Mouse (Mus musculus): ENCODE results near the gene Fbxw7.

Fbxw7 gene

DNA sequence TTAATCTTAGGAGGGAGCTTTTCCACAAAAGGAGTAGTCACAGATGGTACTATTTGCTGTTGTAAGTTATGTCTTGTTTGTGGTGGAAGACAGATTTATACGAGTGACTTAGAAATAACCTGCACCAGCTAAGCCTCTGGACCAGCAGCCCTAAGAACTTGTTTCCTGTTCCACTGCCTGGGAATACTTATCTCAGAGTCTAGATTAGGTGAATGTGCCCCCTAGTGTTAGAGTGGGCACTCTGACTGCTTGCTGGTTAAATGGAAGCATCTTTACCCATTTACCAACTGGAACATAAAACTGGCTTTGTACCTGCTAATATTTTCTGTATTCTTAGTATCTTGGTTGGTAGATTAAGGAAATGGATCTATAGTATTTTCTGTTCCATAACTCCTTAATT, 74.6 kb downstream of the Fbxw7 start:
- peak in 1 of 2 experiments; percentile 11 for DNase-seq (ENCODE audit: low read depth in 2 of 2, low spot score in 2 of 2)

DNA sequence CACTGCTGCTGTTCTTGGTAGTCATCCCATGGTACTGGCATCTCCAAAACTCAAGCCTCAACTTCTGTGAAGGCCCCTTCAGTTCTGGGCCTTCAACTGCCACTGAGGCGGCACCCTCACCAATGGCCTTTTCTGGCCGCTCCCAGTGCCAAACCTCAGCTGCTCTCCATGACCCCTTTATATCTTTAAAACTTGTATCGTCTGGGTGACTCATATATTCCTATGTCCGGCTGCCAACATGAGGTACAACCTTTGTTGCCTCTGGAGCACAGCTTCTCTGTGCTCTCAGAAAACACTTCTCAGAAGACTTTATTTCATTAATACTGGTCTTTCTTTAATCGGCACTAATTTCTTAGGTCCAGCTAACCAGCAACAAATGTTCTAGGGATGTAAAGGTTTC, 75.9 kb downstream of the Fbxw7 start:
- no peak for DNase-seq (ENCODE audit: low read depth in 2 of 2, low spot score in 2 of 2)

DNA sequence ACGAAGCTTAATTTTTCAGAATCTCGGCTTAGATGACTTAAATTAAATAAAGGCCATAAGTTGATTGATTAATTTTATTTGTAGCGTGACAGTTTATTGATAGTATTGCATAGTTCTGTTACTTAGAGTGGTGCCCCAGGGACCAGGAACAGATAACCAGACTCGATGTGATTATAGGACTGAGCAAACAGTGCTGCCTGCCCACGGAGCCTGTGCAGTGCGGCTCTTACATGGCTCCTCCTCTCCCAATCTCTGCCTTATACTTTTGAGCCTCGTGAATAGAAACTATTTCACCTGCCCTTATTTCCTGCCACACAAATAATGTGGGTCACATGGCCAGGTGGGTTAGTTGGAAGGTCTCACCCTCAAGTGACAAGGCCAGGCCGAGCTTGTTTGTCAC, 82.9 kb downstream of the Fbxw7 start:
- DNase-seq (ENCODE audit: low read depth in 2 of 2, low spot score in 2 of 2), result no peak

DNA sequence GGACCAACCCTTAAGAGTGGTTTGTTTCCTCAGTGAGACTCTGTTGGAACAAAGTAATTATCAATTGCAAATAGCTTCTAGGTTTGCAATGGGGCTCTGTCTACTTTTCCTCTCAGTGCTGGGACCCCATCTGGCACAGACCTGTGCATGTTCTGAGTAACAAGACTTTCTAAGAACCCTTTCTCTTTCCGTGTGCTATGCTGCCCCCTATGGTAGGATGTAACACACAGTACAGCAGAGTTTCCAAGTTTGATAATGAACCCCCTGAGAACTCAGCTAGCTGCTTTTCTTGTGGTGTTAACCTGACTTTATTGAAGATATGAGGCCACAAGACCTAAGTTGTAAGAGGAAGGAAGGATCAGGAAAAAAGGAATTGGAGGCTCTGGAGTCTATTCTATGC, 91.5 kb downstream of the Fbxw7 start:
- DNase-seq (ENCODE audit: low read depth in 2 of 2, low spot score in 2 of 2), result peak; percentile 2 to 23

DNA sequence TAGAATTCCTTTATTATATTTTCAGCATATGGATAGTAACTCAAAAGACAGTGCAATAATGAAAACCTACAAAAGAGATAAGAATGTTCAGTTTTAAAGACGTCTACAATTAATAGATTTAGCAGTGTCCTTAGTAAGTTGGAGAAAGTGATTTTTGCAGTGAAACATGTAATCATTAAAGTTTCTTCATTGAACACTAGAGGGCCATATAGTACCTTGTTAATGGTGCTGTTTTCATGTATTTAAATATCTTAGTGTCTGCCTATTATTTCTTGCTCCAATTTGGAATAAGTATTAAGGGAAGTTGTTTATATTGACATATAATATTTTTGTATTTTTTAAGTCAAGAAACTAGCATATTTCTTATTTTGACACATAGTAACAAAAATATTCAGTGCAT, 99.2 kb downstream of the Fbxw7 start:
- no peak for DNase-seq (ENCODE audit: low read depth in 2 of 2, low spot score in 2 of 2)

DNA sequence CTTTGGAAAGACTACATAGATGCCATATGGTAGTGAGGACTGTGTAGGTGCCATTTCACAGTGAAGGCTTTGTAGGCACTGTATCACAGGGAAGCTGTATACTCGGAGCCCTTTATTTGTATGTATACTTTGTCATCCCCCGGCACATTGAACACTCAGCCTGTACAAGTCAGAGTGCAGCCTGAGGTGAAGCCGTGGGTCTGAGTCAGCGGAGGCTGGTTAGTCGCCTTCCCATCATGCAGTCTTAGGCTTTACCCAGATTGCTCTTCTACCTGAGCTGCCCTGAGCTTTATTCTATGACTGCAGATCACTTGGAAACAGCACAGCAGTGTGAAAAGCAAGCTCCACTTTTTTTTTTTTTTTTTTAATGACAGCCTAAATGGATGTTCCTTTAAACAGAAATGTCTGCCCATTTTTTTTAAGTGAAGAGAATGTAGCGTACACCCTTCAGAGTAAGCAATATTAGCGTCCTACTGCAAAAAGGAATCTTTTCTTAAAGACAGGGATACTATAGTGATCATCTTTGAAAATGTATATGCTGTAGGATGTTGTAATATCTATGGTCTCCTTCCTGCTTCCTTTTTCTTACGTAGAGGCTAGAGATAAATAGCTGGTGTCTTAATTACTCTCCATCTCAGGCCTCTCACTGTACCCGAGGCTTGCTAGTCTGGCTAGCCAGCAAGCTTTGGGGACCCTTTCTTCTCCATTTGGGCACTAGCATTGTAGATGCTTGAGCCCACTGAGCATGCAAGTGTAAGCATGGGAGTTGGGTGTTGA, 103.0 kb downstream of the Fbxw7 start:
- no peak for DNase-seq (ENCODE audit: low read depth in 2 of 2, low spot score in 2 of 2)

DNA sequence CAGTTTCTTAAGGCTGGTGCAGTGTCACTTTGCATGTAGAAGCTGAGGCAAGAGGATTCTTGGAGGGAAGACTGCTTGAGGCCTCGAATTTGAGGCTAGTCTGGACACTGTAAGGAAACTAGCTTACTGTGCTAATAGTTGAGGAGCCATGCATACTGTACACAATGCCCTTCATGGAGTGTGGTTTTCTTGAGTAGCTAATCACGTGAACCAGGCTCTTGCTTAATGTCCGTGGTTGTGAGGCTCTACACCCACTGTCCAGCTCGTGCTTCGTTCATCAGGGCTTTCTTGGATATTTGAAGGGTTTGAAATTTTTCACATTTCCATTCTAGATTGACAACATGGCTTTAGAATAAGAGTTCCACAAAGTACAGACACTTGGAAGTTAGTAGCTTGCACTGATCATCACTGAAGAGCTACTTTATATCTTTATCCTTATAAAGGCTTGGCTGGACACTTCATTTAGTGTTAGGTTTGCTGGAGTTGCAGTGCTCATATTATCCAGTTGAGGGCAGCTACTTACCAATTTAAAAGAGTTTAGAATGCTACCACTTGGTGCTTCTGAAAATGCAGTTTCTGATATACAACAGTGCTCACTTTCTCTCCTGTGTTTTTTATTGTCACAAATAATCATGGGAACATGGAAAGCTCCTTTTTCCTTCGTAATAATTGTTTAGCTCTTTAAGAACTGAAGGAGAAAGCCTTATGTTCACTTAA, 106.8 kb downstream of the Fbxw7 start:
- DNase-seq (ENCODE audit: low read depth in 2 of 2, low spot score in 2 of 2), result no peak

DNA sequence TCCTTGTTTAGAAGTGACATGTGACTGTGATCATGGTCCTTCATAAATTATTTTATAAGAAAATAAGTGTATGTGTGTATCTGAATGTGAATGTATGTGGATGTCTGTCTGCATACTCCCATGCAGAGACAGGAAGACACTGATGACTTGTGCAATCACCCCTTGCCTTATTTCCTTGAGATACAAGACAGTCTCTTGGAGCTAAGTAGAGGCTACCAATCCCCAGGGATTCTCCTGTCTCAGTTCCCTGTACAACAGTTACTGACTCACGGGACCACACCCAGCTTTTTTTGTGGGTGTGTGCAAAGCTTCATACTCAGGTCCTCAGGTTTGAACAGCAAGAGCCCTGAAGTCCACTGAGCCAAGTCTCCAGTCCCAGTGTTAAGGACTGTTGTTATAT, 108.2 kb downstream of the Fbxw7 start:
- DNase-seq (ENCODE audit: low read depth in 2 of 2, low spot score in 2 of 2), result no peak

DNA sequence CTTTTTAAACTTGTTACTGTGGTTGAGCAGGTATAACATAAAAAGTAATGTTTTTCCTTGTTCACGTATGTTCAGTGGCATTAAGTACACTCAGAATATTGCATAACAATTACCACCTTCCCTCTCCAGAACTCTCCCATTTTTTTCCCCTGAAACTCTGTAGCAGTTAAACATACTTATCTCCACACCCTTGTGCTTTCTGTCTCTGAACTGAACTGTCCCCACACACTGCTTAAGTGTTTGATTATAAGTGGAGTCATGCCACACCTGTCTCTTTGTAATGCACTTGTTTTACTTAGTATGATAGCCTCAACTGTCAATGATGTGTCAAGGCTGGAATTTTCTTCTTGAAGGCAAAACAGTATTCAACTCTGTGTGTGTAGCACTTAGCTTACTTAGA, 108.6 kb downstream of the Fbxw7 start:
- DNase-seq (ENCODE audit: low read depth in 2 of 2, low spot score in 2 of 2), result no peak

DNA sequence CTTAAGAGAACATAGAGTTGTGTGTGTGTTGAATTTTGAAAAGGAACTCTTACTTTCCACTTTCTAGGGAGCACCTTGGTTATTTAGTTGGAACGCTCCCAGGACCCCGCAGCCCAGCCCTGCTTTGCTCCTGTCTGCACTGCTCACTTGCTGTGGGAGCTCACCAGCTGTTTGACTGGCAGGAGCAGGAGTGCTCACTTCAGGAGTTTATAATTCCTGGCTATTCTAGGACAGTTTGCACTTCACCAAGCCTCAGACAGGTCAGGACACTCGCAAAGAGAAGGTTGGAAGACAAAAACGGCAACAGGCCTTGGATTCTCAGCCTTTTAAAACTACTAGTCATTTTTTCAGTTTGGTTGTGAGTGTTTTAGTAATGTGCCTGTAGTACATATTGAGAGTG, 110.2 kb downstream of the Fbxw7 start:
- no peak for DNase-seq (ENCODE audit: low read depth in 2 of 2, low spot score in 2 of 2)

DNA sequence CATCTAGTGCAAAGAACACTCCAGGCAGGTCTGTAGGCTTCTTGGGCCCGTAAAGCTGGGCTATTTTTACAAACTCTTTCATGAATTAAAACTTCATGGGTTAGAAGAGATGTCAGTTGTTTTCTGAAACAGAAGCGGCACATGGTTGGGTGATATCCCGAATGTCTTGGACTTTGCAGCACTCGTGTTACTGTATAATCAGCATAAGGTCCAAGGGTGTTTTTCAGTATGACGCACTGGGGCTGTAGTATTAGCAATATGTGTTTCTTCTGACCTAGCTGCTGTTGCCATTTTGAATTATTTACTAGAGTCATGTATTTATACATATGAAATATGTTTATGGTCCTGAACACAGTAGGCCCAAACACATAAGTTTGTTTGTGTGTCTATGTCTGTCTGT, 111.1 kb downstream of the Fbxw7 start:
- no peak for DNase-seq (ENCODE audit: low read depth in 2 of 2, low spot score in 2 of 2)

DNA sequence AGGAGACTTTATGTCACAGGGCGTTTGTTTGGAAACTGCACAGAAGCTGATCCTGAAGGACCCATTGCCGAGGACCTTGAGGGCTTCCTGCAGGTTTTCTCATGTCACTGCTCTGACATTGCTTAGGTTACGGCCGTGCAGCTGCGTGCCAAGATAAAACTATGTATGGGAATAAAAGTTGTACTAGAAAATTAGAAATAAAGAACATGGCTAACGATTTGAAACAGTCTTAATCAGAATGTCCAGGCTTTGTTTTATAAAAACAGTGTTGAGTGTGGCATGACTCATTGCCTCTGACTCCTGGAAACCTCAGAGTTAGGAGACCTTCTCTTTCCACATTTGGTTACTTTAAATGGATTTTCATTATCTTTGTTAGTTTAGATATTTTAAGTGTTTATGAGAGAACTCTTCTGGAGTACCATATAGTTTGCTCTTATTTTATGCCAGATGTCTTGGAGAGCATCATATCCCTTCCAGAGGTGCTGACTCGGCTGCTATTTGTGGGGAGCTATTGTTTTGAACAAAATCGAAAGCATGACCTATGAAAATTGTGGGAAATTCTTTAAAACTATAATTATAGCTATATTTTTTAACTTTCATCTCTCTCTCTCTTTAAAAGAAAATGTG, 112.2 kb downstream of the Fbxw7 start:
- no peak for DNase-seq (ENCODE audit: low read depth in 2 of 2, low spot score in 2 of 2)

DNA sequence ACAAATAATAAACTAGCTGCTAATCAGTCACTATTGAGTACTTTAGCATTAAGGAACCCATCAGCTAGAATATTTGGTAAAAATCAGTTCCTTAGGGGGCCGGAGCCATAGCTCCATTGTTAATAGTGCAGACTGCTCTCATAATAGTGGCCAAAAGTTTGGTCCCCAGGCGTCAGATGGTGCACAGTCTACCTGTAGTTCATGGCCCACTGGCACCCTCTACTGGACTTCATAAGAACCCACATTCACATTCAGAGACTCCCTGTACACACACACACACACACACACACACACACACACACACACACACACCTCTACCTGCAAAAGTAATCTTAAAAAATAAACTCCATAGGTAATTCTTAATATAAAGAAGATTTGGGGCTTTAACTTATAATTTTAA, 112.8 kb downstream of the Fbxw7 start:
- DNase-seq (ENCODE audit: low read depth in 2 of 2, low spot score in 2 of 2), result no peak

DNA sequence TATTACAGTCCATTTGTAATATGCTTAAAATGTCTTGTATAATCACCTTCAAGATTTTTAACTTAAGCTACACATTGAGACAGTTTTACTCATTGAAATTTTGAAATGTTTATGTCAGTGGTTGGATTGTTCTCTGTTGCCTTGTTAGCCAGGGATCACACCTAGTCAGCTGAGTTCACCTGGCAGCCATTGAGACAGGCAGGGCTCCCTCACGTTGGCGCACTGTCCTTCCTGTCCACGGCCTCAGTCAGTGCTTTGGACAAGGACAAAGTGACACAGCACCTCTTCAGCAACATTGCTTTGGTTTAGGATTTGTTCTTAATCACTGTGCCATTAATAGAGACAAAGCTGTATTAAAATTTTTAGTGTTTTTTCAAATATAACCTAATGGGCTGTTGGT, 114.1 kb downstream of the Fbxw7 start:
- no peak for DNase-seq (ENCODE audit: low read depth in 2 of 2, low spot score in 2 of 2)

DNA sequence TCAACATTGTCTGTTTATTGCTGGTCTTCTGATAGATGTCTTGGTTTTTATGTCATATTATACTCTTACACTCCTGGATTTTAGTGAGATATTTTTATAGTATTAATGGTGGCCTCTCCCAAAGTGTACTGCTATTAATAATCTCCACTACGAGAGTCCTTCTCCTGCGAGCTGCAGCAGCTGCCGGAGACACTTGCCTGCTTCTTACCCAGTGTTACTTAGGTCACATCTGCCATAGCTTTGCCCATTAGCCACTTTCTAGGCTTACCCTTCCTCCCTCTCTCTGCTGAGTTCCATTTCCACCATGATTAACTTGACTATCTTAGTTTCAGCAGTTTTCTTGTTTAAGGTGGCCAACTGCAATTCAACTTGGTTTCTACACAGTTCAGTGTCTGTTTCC, 115.6 kb downstream of the Fbxw7 start:
- no peak for DNase-seq (ENCODE audit: low read depth in 2 of 2, low spot score in 2 of 2)

DNA sequence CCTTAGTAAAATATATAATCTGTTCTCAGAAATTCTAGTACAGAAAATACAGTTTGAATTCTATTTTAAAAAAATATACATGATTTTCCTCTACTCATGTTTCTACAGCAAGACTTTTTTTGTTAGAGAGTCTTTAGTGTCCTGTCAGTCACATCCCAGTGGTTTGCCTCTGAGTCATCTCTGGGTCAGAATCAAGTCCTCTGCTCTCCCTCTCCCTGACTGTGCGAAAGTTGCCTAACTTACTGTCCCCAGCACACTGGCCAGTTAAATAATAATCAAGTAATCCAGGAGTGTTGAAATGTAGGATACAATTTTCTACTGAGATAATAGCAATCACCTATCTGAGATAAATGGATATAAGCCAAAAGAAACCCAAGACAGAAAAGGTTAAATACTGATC, 120.7 kb downstream of the Fbxw7 start:
- no peak for DNase-seq (ENCODE audit: low read depth in 2 of 2, low spot score in 2 of 2)

DNA sequence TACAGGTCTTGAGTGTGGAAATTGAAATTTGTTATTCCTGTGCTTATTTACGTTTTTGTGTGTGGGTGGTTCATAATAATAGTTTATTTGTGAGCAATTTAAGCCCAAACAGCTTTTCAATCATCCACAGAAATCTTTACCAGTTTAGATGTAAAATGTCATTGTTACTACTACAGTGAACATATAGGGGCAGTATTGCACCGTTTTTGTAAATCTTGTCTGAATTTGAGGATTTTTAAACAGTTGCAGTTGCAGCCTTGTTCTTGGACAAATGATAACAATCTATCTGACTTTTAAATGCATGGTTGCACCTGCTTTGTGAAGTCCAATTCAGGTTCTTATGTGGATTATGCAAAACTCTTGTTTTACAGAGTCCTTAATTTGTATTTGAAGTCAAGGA, 121.2 kb downstream of the Fbxw7 start:
- no peak for DNase-seq (ENCODE audit: low read depth in 2 of 2, low spot score in 2 of 2)

DNA sequence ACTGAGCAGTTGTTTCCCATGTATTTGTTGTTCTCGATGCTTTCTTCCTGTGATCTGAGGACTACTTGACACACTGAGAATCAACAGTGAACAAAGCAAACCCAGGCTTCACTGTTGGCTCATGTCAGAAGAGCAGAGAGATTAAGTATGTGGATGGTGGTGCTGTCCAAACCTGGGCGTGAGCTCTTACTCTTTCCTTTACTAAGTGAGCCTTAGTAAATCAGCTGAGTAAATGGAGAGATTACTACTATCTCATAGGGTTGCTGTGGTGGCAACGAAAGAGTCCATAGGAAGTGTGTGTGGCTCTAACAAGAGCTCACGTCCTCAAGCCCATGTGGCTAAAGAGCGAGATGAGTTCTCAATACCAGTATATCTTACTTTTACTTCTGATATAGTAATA, 121.9 kb downstream of the Fbxw7 start:
- no peak for DNase-seq (ENCODE audit: low read depth in 2 of 2, low spot score in 2 of 2)

DNA sequence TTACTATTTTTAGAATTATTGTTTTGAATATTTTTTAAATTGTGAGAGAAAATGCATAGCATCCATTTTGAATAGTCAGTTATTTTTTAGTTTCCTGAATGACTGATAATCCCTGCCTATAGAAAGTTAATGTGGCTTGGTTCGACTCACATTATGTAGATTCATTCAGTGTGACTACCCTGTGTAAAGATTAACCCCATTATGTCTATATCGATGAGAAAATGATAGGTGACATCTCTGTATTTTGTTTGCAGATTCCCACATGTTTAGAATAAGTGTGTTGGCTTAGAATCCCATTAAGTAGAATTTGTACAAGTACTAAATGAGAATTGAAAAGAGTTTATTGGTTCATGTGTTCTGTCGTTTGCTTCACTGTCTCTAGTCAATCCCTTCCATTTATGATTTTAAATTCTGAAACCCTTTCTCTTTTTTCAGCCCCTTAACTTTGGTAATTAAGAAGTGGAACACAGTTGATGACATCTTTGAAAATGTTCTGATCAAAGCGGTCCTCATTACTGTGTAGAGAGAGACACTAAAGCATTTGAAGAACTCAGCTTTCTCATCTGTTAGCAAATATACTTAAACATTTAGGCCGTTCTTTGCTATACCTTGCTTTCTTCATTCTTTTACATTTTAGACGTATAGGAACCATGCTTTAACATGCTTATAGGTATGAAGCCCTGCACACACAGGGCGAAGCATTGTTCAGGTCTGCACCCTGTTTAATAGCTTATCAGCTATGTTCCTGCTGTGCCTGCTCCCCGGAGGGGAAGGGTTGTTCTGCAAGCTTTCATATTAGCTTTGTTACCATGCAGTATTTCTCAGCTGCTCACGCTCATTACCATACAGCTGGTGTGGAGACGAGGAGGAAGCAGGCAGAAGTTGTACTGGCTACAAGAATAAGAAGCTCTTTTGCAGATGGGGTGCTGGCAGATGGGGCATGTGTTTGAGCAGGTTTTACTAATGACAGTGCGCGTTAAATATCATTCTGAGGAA, 122.6 kb downstream of the Fbxw7 start:
- DNase-seq (ENCODE audit: low read depth in 2 of 2, low spot score in 2 of 2), result no peak

DNA sequence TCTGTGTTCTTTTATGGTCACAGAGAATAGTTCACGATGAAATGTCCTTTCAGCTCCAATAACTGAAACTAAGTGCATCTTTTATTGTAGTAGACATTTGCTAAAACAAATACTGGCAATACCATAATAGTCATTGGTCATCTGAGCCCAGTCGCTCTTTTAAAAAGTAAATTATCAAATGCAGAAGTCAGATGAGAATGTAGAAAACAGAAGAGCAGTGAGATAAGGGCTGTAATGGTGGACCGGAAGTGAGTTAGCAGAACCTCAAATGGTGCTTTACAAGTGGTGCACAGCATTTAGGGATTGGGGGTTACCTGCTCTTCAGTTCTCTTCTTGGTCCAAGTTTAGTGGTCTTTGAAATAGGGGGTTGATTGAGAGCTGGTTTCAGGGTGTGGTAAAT, 129.9 kb downstream of the Fbxw7 start:
- no peak for DNase-seq (ENCODE audit: low read depth in 2 of 2, low spot score in 2 of 2)

DNA sequence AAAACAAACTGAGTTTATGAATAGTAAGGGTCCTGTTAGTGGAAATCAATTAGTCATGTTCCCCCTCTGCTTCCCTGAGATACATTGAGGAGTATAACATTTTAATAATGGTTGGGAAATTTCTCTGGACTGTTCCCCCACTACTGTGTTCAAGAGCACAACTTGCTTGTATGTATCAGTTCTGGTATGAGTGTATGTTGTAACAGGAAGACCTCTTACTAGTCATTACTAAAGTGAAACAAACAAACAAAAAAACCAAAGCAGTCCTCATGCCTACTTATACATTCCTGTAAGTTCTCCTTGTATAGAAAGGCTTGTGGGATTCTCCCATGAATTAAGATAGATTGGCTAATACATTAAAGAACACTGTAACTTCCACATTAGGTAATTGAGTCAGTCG, 131.3 kb downstream of the Fbxw7 start:
- DNase-seq (ENCODE audit: low read depth in 2 of 2, low spot score in 2 of 2), result no peak
